22 mouse cellular contexts compared by ENCODE assay signal in the genomic region with DNA sequence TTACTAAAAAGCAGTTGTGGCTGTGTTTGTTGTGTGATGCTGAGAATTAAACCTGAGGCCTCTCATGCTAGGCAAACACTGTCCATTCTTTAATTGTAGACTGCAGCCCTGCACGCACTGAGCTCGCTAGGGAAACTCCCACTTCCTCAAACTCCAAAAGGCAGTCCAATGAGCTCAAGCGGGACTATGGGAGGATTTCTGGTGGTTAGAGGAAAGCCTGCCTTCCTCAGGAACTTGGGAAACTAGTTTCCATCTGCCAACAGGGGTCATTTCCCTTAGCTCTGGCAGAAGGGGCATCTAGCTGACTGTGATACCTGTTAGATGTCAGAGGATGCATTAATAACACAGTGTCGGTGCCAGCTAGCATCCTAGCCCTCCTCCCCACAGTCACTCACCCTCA.
A peak's percentile ranks its signal among the peaks of the same experiment; 100 is the strongest.
DNase-seq lines count a peak whose midpoint lies in the region; ATAC-seq lines count a peak whose summit lies in the region.
"Had no signal": no experiment of that assay in that cellular context is flagged by ENCODE, and none has a peak within 500 bp of the region (broad histone marks: within the 10 kb centered on the region; RNA-seq: fewer than 3 reads in every experiment).

No protein-coding gene starts in this region.

- H3K27me3 ChIP-seq in heart, embryonic 12.5 days (replicated peaks) = no peaks in the 10 kb centered on the region
- H3K27me3 ChIP-seq: embryonic facial prominence, embryonic 13.5 days; neural tube, embryonic 12.5 days had no signal

- peak; percentile 18 to 32 for DNase-seq in heart, adult 18-20 months
- DNase-seq in kidney, postnatal 14 days = peak; percentile 28
- DNase-seq in kidney, adult 8-10 months = no peak
- no peak for DNase-seq in thymus, postnatal 0 days (ENCODE audit: low spot score)
- DNase-seq: adrenal gland, postnatal 10 days; gastrocnemius, postnatal 36 days; kidney, adult 11 months; layer of hippocampus, postnatal 36 days; right cerebral cortex, postnatal 4 days; thymus, postnatal 14 days had no signal

- H3K4me1 ChIP-seq in heart, embryonic 12.5 days (replicated peaks) = no peaks in the 10 kb centered on the region
- H3K4me1 ChIP-seq: embryonic facial prominence, embryonic 13.5 days; neural tube, embryonic 12.5 days had no signal

- no peak overlapping the region for H3K9ac ChIP-seq in heart, embryonic 12.5 days
- H3K9ac ChIP-seq: embryonic facial prominence, embryonic 13.5 days; liver, embryonic 14.5 days; neural tube, embryonic 12.5 days had no signal

- ATAC-seq in heart, embryonic 12.5 days (ENCODE audit: insufficient number of reproducible peaks, low FRiP score) = no peak
- peak; percentile 97 for ATAC-seq in granulocyte monocyte progenitor cell, adult 5-6 weeks (replicated peaks; ENCODE audit: poor library complexity, severe bottlenecking)
- peak; percentile 95 for ATAC-seq in megakaryocyte progenitor cell, adult 5-6 weeks (replicated peaks; ENCODE audit: poor library complexity)
- ATAC-seq: activated CD4-positive, CD25-positive, alpha-beta regulatory T cell, adult 4 months; forebrain, embryonic 16.5 days had no signal

- no peak overlapping the region for H3K4me2 ChIP-seq in heart, embryonic 12.5 days
- H3K4me2 ChIP-seq: embryonic facial prominence, embryonic 13.5 days; midbrain, embryonic 11.5 days; neural tube, embryonic 12.5 days had no signal

- no peaks in the 10 kb centered on the region for H3K9me3 ChIP-seq in heart, embryonic 12.5 days (replicated peaks)
- H3K9me3 ChIP-seq: embryonic facial prominence, embryonic 13.5 days; G1E; neural tube, embryonic 12.5 days had no signal

- no peak overlapping the region for H3K4me3 ChIP-seq in heart, embryonic 12.5 days
- H3K4me3 ChIP-seq: embryonic facial prominence, embryonic 13.5 days; layer of hippocampus, adult 2 months; neural tube, embryonic 12.5 days had no signal

- peaks cover 33% of the 10 kb centered on the region for H3K36me3 ChIP-seq in heart, embryonic 12.5 days

- WGBS in heart, embryonic 12.5 days = 80% methylated on average over 4 of the region's 4 CpGs

- no peak overlapping the region for H3K27ac ChIP-seq in heart, embryonic 12.5 days (ENCODE audit: poor library complexity, severe bottlenecking)
- H3K27ac ChIP-seq: embryonic facial prominence, embryonic 13.5 days; layer of hippocampus, adult 2 months; liver, embryonic 14.5 days; neural tube, embryonic 12.5 days; stomach, postnatal 0 days had no signal

Comparison
In these comparisons a context has a peak if more than half of its experiments do, and no peak if none do; other contexts are left out.
1. DNase-seq: peak in heart, adult 18-20 months (2 of 2) and kidney, postnatal 14 days (single experiment); none in kidney, adult 8-10 months (0 of 2) and thymus, postnatal 0 days (single experiment).